Mouse (Mus musculus) urinary bladder, postnatal 14 days (tissue): ENCODE results near the gene C730034F03Rik.

Source experiments
- DNase-seq: peaks from one replicate; pipeline ENCODE4 v3.0.0; 2021; ENCODE audit warnings: low spot score

The C730034F03Rik gene

GRCm38 (mm10) chr15:89475611-89476474 is 46.5 kb downstream of the C730034F03Rik start:
- DNase-seq: peak; percentile 95

DNA sequence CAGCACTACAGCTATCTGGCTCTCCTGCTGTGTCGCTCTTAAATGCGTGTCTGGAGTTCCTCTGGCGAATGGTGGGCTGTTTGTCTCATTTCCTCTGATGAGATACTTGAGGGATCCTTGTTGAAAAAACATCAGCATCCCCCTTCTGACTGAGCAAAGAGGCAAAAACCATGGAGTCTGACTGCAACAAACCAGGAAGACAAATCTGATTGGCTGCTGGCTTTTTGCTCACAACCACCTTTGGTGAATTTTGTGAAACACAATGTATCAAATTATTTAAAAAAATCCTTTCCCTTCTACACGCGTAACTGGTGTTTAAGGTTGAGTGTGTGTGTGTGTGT is 47.1 kb downstream of the C730034F03Rik start:
- no peak for DNase-seq

- no peak for DNase-seq
Observed at GRCm38 (mm10) chr15:89477091-89477491, 47.7 kb downstream of the C730034F03Rik start, which contains the start of gene Arsa. Arsa (minus strand) TSS chr15:89477425.

GRCm38 (mm10) chr15:89477806-89478205 is 48.4 kb downstream of the C730034F03Rik start:
- no peak for DNase-seq

DNA sequence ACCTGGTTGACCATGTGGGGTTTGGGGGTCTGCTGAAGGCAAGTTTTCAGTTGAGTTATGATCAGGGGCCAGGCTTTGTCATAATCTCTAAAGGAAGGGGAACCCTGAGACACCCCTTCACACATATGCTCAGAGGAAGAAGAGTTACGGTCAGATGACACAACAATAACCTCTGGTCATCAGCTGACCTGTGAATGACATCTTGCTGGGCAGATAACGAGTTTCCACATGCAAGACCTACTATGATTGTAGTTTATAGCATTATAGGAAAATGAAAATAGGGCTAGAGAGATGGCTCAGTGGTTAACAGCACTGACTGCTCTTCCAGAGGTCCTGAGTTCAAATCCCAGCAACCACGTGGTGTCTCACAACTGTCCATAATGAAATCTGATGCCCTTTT is 49.2 kb downstream of the C730034F03Rik start:
- no peak for DNase-seq
